Mouse (Mus musculus) myocyte (in vitro differentiated cells): ENCODE measurements around the gene Dct.

Experiments used
- E2F4 ChIP-seq: IDR thresholded peaks from one replicate; pipeline ENCODE4 v1.6.1; 2011; ENCODE audit warnings: mild to moderate bottlenecking, control low read depth, moderate library complexity; ENCODE audit not compliant: insufficient read depth
- MAX ChIP-seq: IDR thresholded peaks from one replicate; pipeline ENCODE4 v1.6.1; 2011; ENCODE audit warnings: low read depth, mild to moderate bottlenecking, control low read depth
- MYOD1 ChIP-seq, 3 experiments: IDR thresholded peaks; one replicate each; pipeline ENCODE4 v1.6.1; 2011; ENCODE audit warnings: control low read depth in 2 of 3, low read depth in 2 of 3, mild to moderate bottlenecking in 2 of 3, moderate library complexity in 1 of 3; ENCODE audit not compliant: insufficient read length in 2 of 3, control insufficient read depth in 1 of 3
- MYOG ChIP-seq, 3 experiments: IDR thresholded peaks; one replicate each; pipeline ENCODE4 v1.6.1; 2011; ENCODE audit warnings: control low read depth in 2 of 3, low read depth in 2 of 3, mild to moderate bottlenecking in 2 of 3; ENCODE audit not compliant: insufficient read length in 2 of 3, control insufficient read depth in 1 of 3, insufficient read depth in 1 of 3
- POLR2A ChIP-seq: IDR thresholded peaks from one replicate; pipeline ENCODE4 v1.6.1; 2011; ENCODE audit warnings: low read depth, mild to moderate bottlenecking, control low read depth, moderate library complexity; ENCODE audit not compliant: insufficient read length
- POLR2AphosphoS2 ChIP-seq: IDR thresholded peaks from one replicate; pipeline ENCODE4 v1.6.1; 2011; ENCODE audit warnings: low read depth, control low read depth; ENCODE audit not compliant: insufficient read length
- REST ChIP-seq: IDR thresholded peaks from one replicate; pipeline ENCODE4 v1.6.1; 2011; ENCODE audit warnings: mild to moderate bottlenecking, control low read depth, moderate library complexity; ENCODE audit not compliant: insufficient read depth, insufficient read length
- SRF ChIP-seq: IDR thresholded peaks from one replicate; pipeline ENCODE4 v1.6.1; 2011; ENCODE audit warnings: low read depth; ENCODE audit not compliant: control insufficient read depth, insufficient read length
- TCF3 ChIP-seq: IDR thresholded peaks from one replicate; pipeline ENCODE4 v1.6.1; 2011; ENCODE audit warnings: low read depth, control low read depth; ENCODE audit not compliant: insufficient read length

GRCm38 (mm10) chr14:118050990-118051389 is 1.1 kb downstream of the Dct start:
- TF ChIP-seq POLR2A = no peak
- TF ChIP-seq POLR2AphosphoS2 = no peak
- no peak for TF ChIP-seq MAX
- no peak for TF ChIP-seq REST
- TF ChIP-seq E2F4 = no peak
- no peak for TF ChIP-seq MYOG (IDR thresholded peaks at IDR 0.05; ENCODE audit: control insufficient read depth in 1 of 3, insufficient read depth in 1 of 3, insufficient read length in 2 of 3, low read depth in 2 of 3)
- no peak for TF ChIP-seq MYOD1 (IDR thresholded peaks at IDR 0.05; ENCODE audit: control insufficient read depth in 1 of 3, insufficient read length in 2 of 3, low read depth in 2 of 3)
- TF ChIP-seq TCF3 = no peak
- TF ChIP-seq SRF = no peak
